Mouse (Mus musculus) B cell, adult 67 days (primary cell): Measurements from ENCODE around the gene Rnaseh1. TPM values are rescaled to one million over a fixed set of nuclear protein-coding genes. Genes with fewer than 3 reads are reported as not detected.

ENCODE experiments used
- total RNA-seq, 2 experiments: library from RNA; stranded (reverse); gene quantifications; 4 replicates each; pipeline ENCODE4 v1.2.4; 2023

The Rnaseh1 gene
- total RNA-seq, result 10 to 100 TPM; 26.4 to 28.9 TPM

GRCm38 (mm10) chr12:28649141-28650110 is at the start of gene Rnaseh1:
TSS of gene Rnaseh1 (plus strand) at chr12:28649602.

GRCm38 (mm10) chr12:28623195-28623594 is 26.2 kb upstream of the Rnaseh1 start, which contains the start of gene Colec11:
TSS of gene Colec11 (minus strand) at chr12:28623377.

GRCm38 (mm10) chr12:28635535-28636476 is 13.6 kb upstream of the Rnaseh1 start, which contains the start of gene Rps7:
TSS of gene Rps7 (minus strand) at chr12:28635953.

GRCm38 (mm10) chr12:28675121-28675924 is 25.9 kb downstream of the Rnaseh1 start, which contains the start of gene Adi1:
TSS of gene Adi1 (plus strand) at chr12:28675231.

Other genes starting within 250 kb of the Rnaseh1 start
- under 1 TPM; 0.39 to 0.87 TPM for gene Dcdc2c, start 97.2 kb upstream of the Rnaseh1 start, total RNA-seq
- not detected for gene Allc, start 67.1 kb upstream of the Rnaseh1 start, total RNA-seq
- gene Colec11, start 26.2 kb upstream of the Rnaseh1 start, total RNA-seq, result not detected
- gene Rps7, start 13.6 kb upstream of the Rnaseh1 start, total RNA-seq, result 1,000 to 10,000 TPM in 1 of 2 experiments, 100 to 1,000 TPM in 1; 924 to 1,022 TPM
- 10 to 100 TPM; 51.8 to 55.2 TPM for gene Adi1, start 25.6 kb downstream of the Rnaseh1 start, total RNA-seq
- gene Trappc12, start 100.9 kb downstream of the Rnaseh1 start, total RNA-seq, result 10 to 100 TPM; 54.5 to 56.4 TPM
- 10 to 100 TPM; 21.8 to 33.9 TPM for gene Eipr1, start 102.2 kb downstream of the Rnaseh1 start, total RNA-seq